Mouse (Mus musculus) liver, embryonic 14.5 days (tissue): ENCODE data around the gene Cyp2w1. TPM values are rescaled to one million over a fixed set of nuclear protein-coding genes. Genes with fewer than 3 reads are reported as not detected.
A peak's percentile ranks its signal among the peaks of the same experiment; 100 is the strongest.

Experiments
- ATAC-seq: fragments of 200-750 bp; cut with Nextera tagmentation; 2 replicates; pipeline ENCODE4 v1.8.0; 2017; ENCODE audit warnings: moderate number of reproducible peaks, mild to moderate bottlenecking, moderate library complexity; ENCODE audit not compliant: insufficient read depth
- DNase-seq, 3 experiments: peaks; one replicate each; pipeline ENCODE4 v3.0.0-alpha.2; 2012 to 2013; ENCODE audit warnings: low read depth in 3 of 3, low spot score in 3 of 3
- H3K27ac ChIP-seq: fragments of 300-500 bp; sonication (generic); 2 replicates; pipeline ENCODE4 v1.5.1; 2014; ENCODE audit warnings: moderate library complexity, mild to moderate bottlenecking, control low read depth, inconsistent platforms
- H3K27me3 ChIP-seq: fragments of 300-500 bp; sonication (generic); 2 replicates; pipeline ENCODE4 v1.6.1; 2014; ENCODE audit warnings: mild to moderate bottlenecking, low read length, moderate library complexity; ENCODE audit not compliant: control insufficient read depth, insufficient read depth
- H3K36me3 ChIP-seq: fragments of 300-500 bp; sonication (generic); replicated peaks from 2 replicates; pipeline ENCODE4 v1.6.1; 2014; ENCODE audit warnings: low read depth; ENCODE audit not compliant: control insufficient read depth, insufficient read depth
- H3K4me1 ChIP-seq, 2 experiments: fragments of 200-500 bp in 1 of 2; fragments of 300-500 bp in 1 of 2; sonication (generic) in 1 of 2; replicated peaks; 2 replicates each; pipeline ENCODE4 v1.6.1; 2012 to 2014; ENCODE audit warnings: antibody characterized with exemption in 1 of 2, inconsistent platforms in 1 of 2, low read length in 1 of 2; ENCODE audit not compliant: control insufficient read depth in 2 of 2, insufficient read depth in 2 of 2
- H3K4me2 ChIP-seq: fragments of 300-500 bp; sonication (generic); 2 replicates; pipeline ENCODE4 v1.6.1; 2014; ENCODE audit warnings: low read depth, mild to moderate bottlenecking, control low read depth, moderate library complexity
- H3K4me3 ChIP-seq, 2 experiments: fragments of 200-500 bp in 1 of 2; fragments of 300-500 bp in 1 of 2; sonication (generic) in 1 of 2; 2 replicates each; pipeline ENCODE4 v1.5.1; 2012 to 2014; ENCODE audit warnings: low read depth in 2 of 2, low read length in 2 of 2, mild to moderate bottlenecking in 2 of 2, control low read depth in 1 of 2, inconsistent platforms in 1 of 2, moderate library complexity in 1 of 2; ENCODE audit not compliant: insufficient read depth in 1 of 2
- H3K9ac ChIP-seq: fragments of 300-500 bp; sonication (generic); replicated peaks from 2 replicates; pipeline ENCODE4 v1.6.1; 2014; ENCODE audit warnings: mild to moderate bottlenecking, control low read depth, moderate library complexity
- H3K9me3 ChIP-seq: fragments of 300-500 bp; sonication (generic); 2 replicates; pipeline ENCODE4 v1.6.1; 2016; ENCODE audit warnings: low read length, mixed read lengths; ENCODE audit not compliant: control insufficient read depth
- CTCF ChIP-seq: IDR thresholded peaks from 2 replicates; pipeline ENCODE4 v1.5.1; 2016; ENCODE audit warnings: antibody characterized with exemption, low read depth, control low read depth
- EP300 ChIP-seq: IDR thresholded peaks from 2 replicates; pipeline ENCODE4 v1.6.1; 2016; ENCODE audit warnings: antibody characterized with exemption, low read depth
- WGBS: fragments of 180-500 bp; shearing (Covaris S2); extraction: QIAGEN DNeasy Blood & Tissue Kit; methylation state at CpG from one replicate; pipeline ENCODE4 v1.1.7; 2014; ENCODE audit not compliant: insufficient replicate concordance; 5-methylcytosine and 5-hydroxymethylcytosine counted together
- polyA plus RNA-seq, 2 experiments: library from polyadenylated mRNA; depleted of rRNA in 1 of 2; stranded (reverse) in 1 of 2; unstranded in 1 of 2; fragments of >200 nt; fragmentation: Nextera tagmentation in 1 of 2; extraction: Ambion mirVana in 1 of 2; gene quantifications; 2 replicates each; pipeline versions ENCODE4 v1.2.1 to v1.2.3; 2012 to 2014

Cyp2w1 gene
- polyA plus RNA-seq, 2 experiments, result 0.03 TPM; not detected in 1

GRCm38 (mm10) chr5:139313536-139313935, 38.9 kb upstream of the Cyp2w1 start:
- Histone ChIP-seq H3K4me1 (peaks cover 0 to 7% of the 10 kb centered on the region in 2 experiments; a peak in 2 of 4 replicates), H3K9me3 (no peaks in the 10 kb centered on the region), H3K27ac (no peak overlapping the region), H3K4me2 (no peak overlapping the region), H3K4me3 (no peak overlapping the region), H3K36me3 (no peaks in the 10 kb centered on the region), H3K27me3 (no peaks in the 10 kb centered on the region), H3K9ac (no peak overlapping the region)
- no peak for DNase-seq
- TF ChIP-seq CTCF (no peak), EP300 (no peak)
- no peak for ATAC-seq
- WGBS, result 69% methylated on average over 9 of the region's 9 CpGs

GRCm38 (mm10) chr5:139314941-139315642, 37.3 kb upstream of the Cyp2w1 start:
- no peak overlapping the region for H3K4me3 ChIP-seq
- no peaks in the 10 kb centered on the region for H3K36me3 ChIP-seq
- H3K9ac ChIP-seq, result no peak overlapping the region
- peaks cover 0 to 7% of the 10 kb centered on the region in 2 experiments; a peak in 2 of 4 replicates for H3K4me1 ChIP-seq
- ATAC-seq, result no peak
- no peaks in the 10 kb centered on the region for H3K27me3 ChIP-seq
- no peak overlapping the region for H3K4me2 ChIP-seq
- H3K9me3 ChIP-seq, result no peaks in the 10 kb centered on the region
- DNase-seq, result no peak
- 69% methylated on average over 12 of the region's 12 CpGs for WGBS
- TF ChIP-seq CTCF, result no peak
- no peak for TF ChIP-seq EP300
- H3K27ac ChIP-seq, result no peak overlapping the region

GRCm38 (mm10) chr5:139316982-139317675, 35.3 kb upstream of the Cyp2w1 start:
- WGBS, result 52% methylated on average over 6 of the region's 6 CpGs
- H3K27ac ChIP-seq, result no peak overlapping the region
- no peak overlapping the region for H3K9ac ChIP-seq
- H3K36me3 ChIP-seq, result no peaks in the 10 kb centered on the region
- H3K4me3 ChIP-seq, result no peak overlapping the region
- TF ChIP-seq EP300 (no peak), CTCF (no peak)
- no peaks in the 10 kb centered on the region for H3K27me3 ChIP-seq
- no peak overlapping the region for H3K4me2 ChIP-seq
- DNase-seq (peak in 1 of 3 experiments; percentile 16), ATAC-seq (peak; percentile 65)
- H3K9me3 ChIP-seq, result no peaks in the 10 kb centered on the region
- H3K4me1 ChIP-seq, result peaks cover 0 to 7% of the 10 kb centered on the region in 2 experiments; a peak in 2 of 4 replicates

- Histone ChIP-seq H3K9ac (no peak overlapping the region), H3K9me3 (no peaks in the 10 kb centered on the region), H3K27me3 (no peaks in the 10 kb centered on the region), H3K4me1 (peaks cover 0 to 7% of the 10 kb centered on the region in 2 experiments; a peak in 2 of 4 replicates), H3K36me3 (no peaks in the 10 kb centered on the region), H3K27ac (no peak overlapping the region), H3K4me3 (no peak overlapping the region), H3K4me2 (no peak overlapping the region)
- ATAC-seq, result no peak; the same call in 1 of the 2 replicates
- whole genome bisulfite sequencing, result 71% methylated on average over 21 of the region's 21 CpGs
- DNase-seq, result no peak
- TF ChIP-seq CTCF (no peak), EP300 (no peak)
Measured at GRCm38 (mm10) chr5:139317751-139318504, 34.5 kb upstream of the Cyp2w1 start.
